Mouse (Mus musculus) ES-Bruce4 (cell line): Measurements from ENCODE around the gene Shcbp1.
"Not testable (repeated sequence)": the region's sequence is repeated elsewhere in the genome, so short reads cannot be mapped to it uniquely, and the experiment has no call there.

Experiments used
- CTCF ChIP-seq: IDR thresholded peaks from one replicate; pipeline ENCODE4 v1.8.1; 2011; ENCODE audit warnings: low read depth, low read length
- EP300 ChIP-seq: IDR thresholded peaks from 2 replicates; pipeline ENCODE4 v1.6.1; 2011; ENCODE audit warnings: low read depth, low read length; ENCODE audit not compliant: insufficient read depth

DNA sequence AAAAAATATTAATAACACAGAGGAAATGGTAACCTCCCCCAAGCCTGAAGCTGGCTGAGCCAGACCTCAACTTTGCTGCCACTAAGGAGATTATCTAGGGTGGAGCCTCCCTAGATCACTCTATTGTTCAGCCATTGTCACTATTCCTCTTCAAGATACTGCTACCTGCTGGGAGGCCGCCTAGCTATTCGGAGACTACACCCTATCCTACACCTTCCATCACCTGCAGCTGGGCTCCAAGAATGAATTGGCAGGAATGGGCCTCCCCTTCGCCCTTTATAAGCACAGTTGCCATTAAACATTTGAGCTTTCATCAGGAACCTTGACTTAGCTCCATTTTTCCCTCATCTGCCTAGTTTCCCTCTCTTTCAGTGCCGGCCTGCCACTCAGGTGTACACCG is 71.0 kb downstream of the Shcbp1 start:
- TF ChIP-seq CTCF, result not testable (repeated sequence)
- 0 out of 2 replicates have a peak, but pooled peaks have one; percentile 44 for TF ChIP-seq EP300
